In genomic region chr19:8881034-8881392, GRCm38 (mm10) we compare ENCODE assay signal across 8 mouse cellular contexts. TPM values are rescaled to one million over a fixed set of nuclear protein-coding genes. Genes with fewer than 3 reads are reported as not detected.
A peak's percentile ranks its signal among the peaks of the same experiment; 100 is the strongest.
DNase-seq lines count a peak whose midpoint lies in the region; ATAC-seq and TF ChIP-seq lines count a peak whose summit lies in the region.

No protein-coding gene starts in this region.

- H3K36me3 ChIP-seq in C2C12 (ENCODE audit: control insufficient read depth, insufficient read depth) = peaks cover 11% of the 10 kb centered on the region
- H3K36me3 ChIP-seq in forebrain, embryonic 14.5 days (ENCODE audit: control insufficient read depth, insufficient read depth, low read length) = peaks cover 22% of the 10 kb centered on the region
- H3K36me3 ChIP-seq in liver, embryonic 13.5 days = peaks cover 13% of the 10 kb centered on the region

- intact Hi-C loops in gastrocnemius, adult 2 months (cut with DNase I) = no loop called here

- no peak for DNase-seq in gastrocnemius, adult 2 months
- no peak for DNase-seq in gastrocnemius, postnatal 4 days (ENCODE audit: low spot score in 2 of 2)
- no peak for DNase-seq in forebrain, embryonic 14.5 days (ENCODE audit: low spot score)
- no peak for DNase-seq in liver, embryonic 13.5 days
- no peak for DNase-seq in yolk sac, embryonic 10.5 days (ENCODE audit: low spot score)
- DNase-seq in frontal cortex, adult 2 months (ENCODE audit: extremely low spot score in 1 of 2, low spot score in 1 of 2) = no peak
- no peak for DNase-seq in cerebellum, adult 18-20 months

- H3K27ac ChIP-seq in gastrocnemius, adult 2 months = peak overlapping the region; percentile 89
- H3K27ac ChIP-seq in forebrain, embryonic 14.5 days (ENCODE audit: low read depth, low read length) = no peak overlapping the region
- H3K27ac ChIP-seq in liver, embryonic 13.5 days = no peak overlapping the region

- 0 out of 2 replicates have a peak, but pooled peaks cover 3% of the 10 kb centered on the region for H3K4me1 ChIP-seq in forebrain, embryonic 14.5 days (ENCODE audit: control insufficient read depth, insufficient read depth, low read length)
- peaks cover 18% of the 10 kb centered on the region for H3K4me1 ChIP-seq in liver, embryonic 13.5 days (replicated peaks)

- no peak for TF ChIP-seq CTCF in gastrocnemius, adult 2 months (IDR thresholded peaks at IDR 0.05)
- no peak for TF ChIP-seq CTCF in C2C12 (IDR thresholded peaks at IDR 0.05; ENCODE audit: control insufficient read depth, insufficient read depth, insufficient read length)

- H3K4me2 ChIP-seq in forebrain, embryonic 14.5 days (ENCODE audit: low read length) = peak overlapping the region; percentile 94
- peak overlapping the region; percentile 89 for H3K4me2 ChIP-seq in liver, embryonic 13.5 days

- peak overlapping the region; percentile 83 for H3K9ac ChIP-seq in forebrain, embryonic 14.5 days (ENCODE audit: low read length)
- peak overlapping the region; percentile 90 for H3K9ac ChIP-seq in liver, embryonic 13.5 days

- peak overlapping the region; percentile 83 for H3K4me3 ChIP-seq in gastrocnemius, adult 2 months
- peak overlapping the region; percentile 57 for H3K4me3 ChIP-seq in C2C12 (ENCODE audit: insufficient read depth, poor library complexity, severe bottlenecking)
- H3K4me3 ChIP-seq in forebrain, embryonic 14.5 days (ENCODE audit: low read depth, low read length) = peak overlapping the region; percentile 67
- peak overlapping the region; percentile 91 for H3K4me3 ChIP-seq in liver, embryonic 13.5 days (replicated peaks)

- no peaks in the 10 kb centered on the region for H3K9me3 ChIP-seq in forebrain, embryonic 14.5 days (replicated peaks; ENCODE audit: control insufficient read depth, low read length)
- H3K9me3 ChIP-seq in liver, embryonic 13.5 days (replicated peaks) = no peaks in the 10 kb centered on the region

- H3K79me2 ChIP-seq in C2C12 (ENCODE audit: control insufficient read depth, insufficient read depth) = no peaks in the 10 kb centered on the region

- no peak for ATAC-seq in forebrain, embryonic 14.5 days
- ATAC-seq in liver, embryonic 13.5 days (ENCODE audit: low read depth) = no peak; the same call in 1 of the 2 replicates

- peak overlapping the region; percentile 26 for H3ac ChIP-seq in C2C12 (ENCODE audit: control insufficient read depth, insufficient read length, low read depth)

- no peaks in the 10 kb centered on the region for H3K79me3 ChIP-seq in C2C12 (ENCODE audit: low read depth)

- 20% methylated on average over 3 of the region's 3 CpGs for WGBS in forebrain, embryonic 14.5 days
- WGBS in liver, embryonic 13.5 days (ENCODE audit: insufficient replicate concordance) = 11% methylated on average over 3 of the region's 3 CpGs

- H3K27me3 ChIP-seq in C2C12 (ENCODE audit: control insufficient read depth, insufficient read depth, insufficient read length) = no peaks in the 10 kb centered on the region
- H3K27me3 ChIP-seq in forebrain, embryonic 14.5 days (replicated peaks; ENCODE audit: control insufficient read depth, insufficient read depth, low read length) = no peaks in the 10 kb centered on the region
- no peaks in the 10 kb centered on the region for H3K27me3 ChIP-seq in liver, embryonic 13.5 days

TF ChIP-seq in C2C12, 6 proteins besides CTCF, POLR2A, EP300 and RAD21:
- TF ChIP-seq MYOG (IDR thresholded peaks at IDR 0.05; ENCODE audit: control insufficient read depth, extremely low read depth, insufficient read length) (no peak), USF1 (IDR thresholded peaks at IDR 0.05; ENCODE audit: low read depth) (no peak), MYOD1 (IDR thresholded peaks at IDR 0.05; ENCODE audit: control insufficient read depth, insufficient read length, low read depth) (no peak), FOSL1 (IDR thresholded peaks at IDR 0.05; ENCODE audit: insufficient read depth, low read length, poor library complexity, severe bottlenecking) (no peak), MAX (IDR thresholded peaks at IDR 0.05) (no peak), CEBPB (IDR thresholded peaks at IDR 0.05; ENCODE audit: low read depth) (no peak)

RNA-seq across cellular contexts. Expression of gene Uqcc3, which starts 0.3 kb away (rescaled TPM):
- total RNA-seq in gastrocnemius, adult 2 months (2021) = 10 to 100 TPM; 57.7 to 59.0 TPM
- total RNA-seq in gastrocnemius, postnatal 4 days (2021) = 10 to 100 TPM; 48.1 to 49.3 TPM
- 34.4 TPM for polyA plus RNA-seq in C2C12 (2012; fragmentation: generic; extraction: Trizol)
- 57.0 and 66.4 TPM in 2 replicates for polyA plus RNA-seq in forebrain, embryonic 14.5 days (2014; fragmentation: Nextera tagmentation; extraction: Ambion mirVana)
- polyA plus RNA-seq in liver, embryonic 13.5 days (2015; fragmentation: Nextera tagmentation; extraction: Ambion mirVana) = 37.8 and 38.5 TPM in 2 replicates
- polyA plus RNA-seq in frontal cortex, adult 2 months (2012; rRNA removed) = 67.7 and 70.4 TPM in 2 replicates

RNA-seq across cellular contexts. Expression of gene Lbhd1, which starts 2.5 kb away (rescaled TPM):
- total RNA-seq in gastrocnemius, adult 2 months (2021) = 1 to 10 TPM in 1 of 2 experiments, under 1 TPM in 1; 0.99 to 6.1 TPM
- 10 to 100 TPM in 1 of 2 experiments, 1 to 10 TPM in 1; 2.4 to 11.4 TPM for total RNA-seq in gastrocnemius, postnatal 4 days (2021)
- polyA plus RNA-seq in C2C12 (2012; fragmentation: generic; extraction: Trizol) = 8.6 TPM
- polyA plus RNA-seq in forebrain, embryonic 14.5 days (2014; fragmentation: Nextera tagmentation; extraction: Ambion mirVana) = 44.2 and 59.1 TPM in 2 replicates
- 81.2 and 113 TPM in 2 replicates for polyA plus RNA-seq in liver, embryonic 13.5 days (2015; fragmentation: Nextera tagmentation; extraction: Ambion mirVana)
- polyA plus RNA-seq in frontal cortex, adult 2 months (2012; rRNA removed) = 3.7 and 4.0 TPM in 2 replicates

RNA-seq across cellular contexts. Expression of gene Gm49403, which starts 2.7 kb away (rescaled TPM):
- total RNA-seq in gastrocnemius, adult 2 months (2021) = not detected
- not detected for total RNA-seq in gastrocnemius, postnatal 4 days (2021)
- polyA plus RNA-seq in C2C12 (2012; fragmentation: generic; extraction: Trizol) = not detected
- polyA plus RNA-seq in forebrain, embryonic 14.5 days (2014; fragmentation: Nextera tagmentation; extraction: Ambion mirVana) = not detected in 2 replicates
- not detected in 2 replicates for polyA plus RNA-seq in liver, embryonic 13.5 days (2015; fragmentation: Nextera tagmentation; extraction: Ambion mirVana)
- polyA plus RNA-seq in frontal cortex, adult 2 months (2012; rRNA removed) = not detected in 2 replicates

RNA-seq across cellular contexts. Expression of gene 1810009A15Rik, which starts 7.6 kb away (rescaled TPM):
- total RNA-seq in gastrocnemius, adult 2 months (2021) = 10 to 100 TPM; 11.8 to 13.5 TPM
- 10 to 100 TPM; 30.0 to 30.9 TPM for total RNA-seq in gastrocnemius, postnatal 4 days (2021)
- 175 TPM for polyA plus RNA-seq in C2C12 (2012; fragmentation: generic; extraction: Trizol)
- 63.7 and 77.6 TPM in 2 replicates for polyA plus RNA-seq in forebrain, embryonic 14.5 days (2014; fragmentation: Nextera tagmentation; extraction: Ambion mirVana)
- 89.5 and 92.3 TPM in 2 replicates for polyA plus RNA-seq in liver, embryonic 13.5 days (2015; fragmentation: Nextera tagmentation; extraction: Ambion mirVana)
- 36.6 and 41.3 TPM in 2 replicates for polyA plus RNA-seq in frontal cortex, adult 2 months (2012; rRNA removed)

RNA-seq across cellular contexts. Expression of gene Gm49416, which starts 7.7 kb away (rescaled TPM):
- total RNA-seq in gastrocnemius, adult 2 months (2021) = 1 to 10 TPM in 1 of 2 experiments, under 1 TPM in 1; 0.61 to 5.3 TPM
- 1 to 10 TPM; 1.5 to 2.9 TPM for total RNA-seq in gastrocnemius, postnatal 4 days (2021)
- polyA plus RNA-seq in C2C12 (2012; fragmentation: generic; extraction: Trizol) = 0.61 TPM
- polyA plus RNA-seq in forebrain, embryonic 14.5 days (2014; fragmentation: Nextera tagmentation; extraction: Ambion mirVana) = not detected in 2 replicates
- polyA plus RNA-seq in liver, embryonic 13.5 days (2015; fragmentation: Nextera tagmentation; extraction: Ambion mirVana) = not detected in 2 replicates
- polyA plus RNA-seq in frontal cortex, adult 2 months (2012; rRNA removed) = not detected in 2 replicates
